ENCODE assay signal across 10 mouse cellular contexts in the genomic region with DNA sequence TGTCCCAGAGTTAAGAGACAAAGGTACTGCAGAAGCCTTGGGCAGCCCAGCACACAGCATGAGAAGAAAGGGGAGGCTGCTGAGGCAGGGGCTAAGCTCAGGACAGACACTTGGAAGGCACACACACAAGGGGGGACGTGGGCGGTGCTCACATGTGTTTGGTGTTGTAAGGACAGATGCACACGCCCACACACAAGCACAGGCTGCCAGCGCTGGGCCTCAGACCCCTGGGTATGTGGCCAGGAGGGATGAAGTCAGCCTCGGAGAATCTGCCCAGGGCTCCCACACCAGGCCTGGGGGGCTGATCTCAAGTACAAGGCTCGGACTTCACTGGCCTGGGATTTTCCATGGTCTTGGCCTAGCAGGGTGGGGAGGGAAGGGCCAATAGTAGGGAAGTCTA. TPM values are rescaled to one million over a fixed set of nuclear protein-coding genes. Genes with fewer than 3 reads are reported as not detected.
DNase-seq lines count a peak whose midpoint lies in the region; ATAC-seq and TF ChIP-seq lines count a peak whose summit lies in the region.
"Had no signal": no experiment of that assay in that cellular context is flagged by ENCODE, and none has a peak within 500 bp of the region (broad histone marks: within the 10 kb centered on the region; RNA-seq: fewer than 3 reads in every experiment).

No protein-coding gene starts in this region.

- no peak for DNase-seq in kidney, postnatal 14 days
- no peak for DNase-seq in spleen, adult 12 weeks (ENCODE audit: low spot score)
- DNase-seq in hindbrain, postnatal 0 days (ENCODE audit: low spot score), result no peak
- DNase-seq in spleen, adult 18-20 months, result no peak

- H3K27ac ChIP-seq in kidney, embryonic 16.5 days (ENCODE audit: low read length), result 0 out of 2 replicates have a peak overlapping the region, but pooled peaks have one; percentile 13
- 0 out of 2 replicates have a peak overlapping the region, but pooled peaks have one; percentile 30 for H3K27ac ChIP-seq in embryonic facial prominence, embryonic 12.5 days
- peak overlapping the region; percentile 73 to 77 for H3K27ac ChIP-seq in heart, embryonic 14.5 days (replicated peaks in 1 of 2; ENCODE audit: control insufficient read depth in 1 of 2, insufficient read depth in 1 of 2, low read depth in 2 of 2, low read length in 2 of 2)
- H3K27ac ChIP-seq in lung, embryonic 15.5 days, result peak overlapping the region; percentile 53
- H3K27ac ChIP-seq in hindbrain, postnatal 0 days, result no peak overlapping the region
- H3K27ac ChIP-seq: midbrain, embryonic 12.5 days had no signal

- ATAC-seq in kidney, embryonic 16.5 days (ENCODE audit: low FRiP score, low TSS enrichment), result peak; percentile 4; the same call in 1 of the 2 replicates
- no peak for ATAC-seq in embryonic facial prominence, embryonic 12.5 days (ENCODE audit: insufficient number of reproducible peaks, insufficient read depth, low FRiP score, low TSS enrichment)
- ATAC-seq in heart, embryonic 14.5 days (ENCODE audit: insufficient number of reproducible peaks, insufficient read depth, low FRiP score, low read depth), result peak; percentile 34; the same call in 1 of the 2 replicates
- no peak for ATAC-seq in lung, embryonic 15.5 days (ENCODE audit: borderline replicate concordance, extremely low read depth, low FRiP score, low TSS enrichment)
- no peak for ATAC-seq in hindbrain, postnatal 0 days

- TF ChIP-seq CTCF in hindbrain, postnatal 0 days (IDR thresholded peaks at IDR 0.05; ENCODE audit: low read depth), result no peak

- H3K9ac ChIP-seq in kidney, embryonic 16.5 days (replicated peaks; ENCODE audit: low read length), result 0 out of 2 replicates have a peak overlapping the region, but pooled peaks have one; percentile 7
- H3K9ac ChIP-seq in embryonic facial prominence, embryonic 12.5 days, result no peak overlapping the region
- H3K9ac ChIP-seq in heart, embryonic 14.5 days (ENCODE audit: low read length), result peak overlapping the region; percentile 48; the same call in 1 of the 2 replicates
- H3K9ac ChIP-seq in lung, embryonic 15.5 days, result 0 out of 2 replicates have a peak overlapping the region, but pooled peaks have one; percentile 19
- H3K9ac ChIP-seq in hindbrain, postnatal 0 days (replicated peaks; ENCODE audit: low read length), result no peak overlapping the region
- H3K9ac ChIP-seq: midbrain, embryonic 12.5 days had no signal

- WGBS in kidney, embryonic 16.5 days, result 23% methylated on average over 6 of the region's 6 CpGs
- WGBS in embryonic facial prominence, embryonic 12.5 days, result 22% methylated on average over 6 of the region's 6 CpGs
- WGBS in heart, embryonic 14.5 days, result 11% methylated on average over 6 of the region's 6 CpGs
- 34% methylated on average over 6 of the region's 6 CpGs for WGBS in lung, embryonic 15.5 days
- WGBS in hindbrain, postnatal 0 days, result 44% methylated on average over 6 of the region's 6 CpGs

- H3K9me3 ChIP-seq in kidney, embryonic 16.5 days (ENCODE audit: low read length), result no peaks in the 10 kb centered on the region
- no peaks in the 10 kb centered on the region for H3K9me3 ChIP-seq in embryonic facial prominence, embryonic 12.5 days
- H3K9me3 ChIP-seq in heart, embryonic 14.5 days (ENCODE audit: control insufficient read depth, low read length), result no peaks in the 10 kb centered on the region
- no peaks in the 10 kb centered on the region for H3K9me3 ChIP-seq in lung, embryonic 15.5 days
- H3K9me3 ChIP-seq in hindbrain, postnatal 0 days (ENCODE audit: low read length), result no peaks in the 10 kb centered on the region
- H3K9me3 ChIP-seq: G1E; midbrain, embryonic 12.5 days had no signal

- no peaks in the 10 kb centered on the region for H3K36me3 ChIP-seq in kidney, embryonic 16.5 days (ENCODE audit: insufficient read depth, low read length)
- no peaks in the 10 kb centered on the region for H3K36me3 ChIP-seq in embryonic facial prominence, embryonic 12.5 days
- 0 out of 2 replicates have a peak, but pooled peaks cover 3% of the 10 kb centered on the region for H3K36me3 ChIP-seq in heart, embryonic 14.5 days (ENCODE audit: control insufficient read depth, insufficient read depth, low read length)
- H3K36me3 ChIP-seq in lung, embryonic 15.5 days, result no peaks in the 10 kb centered on the region
- H3K36me3 ChIP-seq in hindbrain, postnatal 0 days (ENCODE audit: insufficient read depth, low read length), result no peaks in the 10 kb centered on the region
- H3K36me3 ChIP-seq: G1E; midbrain, embryonic 12.5 days had no signal

- peaks cover 84% of the 10 kb centered on the region for H3K4me1 ChIP-seq in kidney, embryonic 16.5 days (ENCODE audit: insufficient read depth, low read length)
- H3K4me1 ChIP-seq in embryonic facial prominence, embryonic 12.5 days, result peaks cover 78% of the 10 kb centered on the region
- H3K4me1 ChIP-seq in heart, embryonic 14.5 days (ENCODE audit: control insufficient read depth in 2 of 2, insufficient read depth in 2 of 2, low read length in 2 of 2), result peaks cover 60 to 81% of the 10 kb centered on the region in 2 experiments
- peaks cover 93% of the 10 kb centered on the region for H3K4me1 ChIP-seq in lung, embryonic 15.5 days
- peaks cover 25% of the 10 kb centered on the region for H3K4me1 ChIP-seq in hindbrain, postnatal 0 days (ENCODE audit: insufficient read depth, low read length)

- no peak overlapping the region for H3K4me3 ChIP-seq in kidney, embryonic 16.5 days (ENCODE audit: low read length)
- no peak overlapping the region for H3K4me3 ChIP-seq in embryonic facial prominence, embryonic 12.5 days
- no peak overlapping the region for H3K4me3 ChIP-seq in heart, embryonic 14.5 days (ENCODE audit: control insufficient read depth in 1 of 2, insufficient read depth in 1 of 2, low read depth in 1 of 2, low read length in 2 of 2)
- no peak overlapping the region for H3K4me3 ChIP-seq in lung, embryonic 15.5 days
- no peak overlapping the region for H3K4me3 ChIP-seq in hindbrain, postnatal 0 days (ENCODE audit: low read length)
- H3K4me3 ChIP-seq: midbrain, embryonic 12.5 days had no signal

- H3K27me3 ChIP-seq in kidney, embryonic 16.5 days (ENCODE audit: insufficient read depth, low read length), result no peaks in the 10 kb centered on the region
- H3K27me3 ChIP-seq in embryonic facial prominence, embryonic 12.5 days, result peaks cover 11% of the 10 kb centered on the region
- H3K27me3 ChIP-seq in heart, embryonic 14.5 days (ENCODE audit: control insufficient read depth, insufficient read depth, low read length), result 0 out of 2 replicates have a peak, but pooled peaks cover 4% of the 10 kb centered on the region
- peaks cover 17% of the 10 kb centered on the region; the same call in 1 of the 2 replicates for H3K27me3 ChIP-seq in lung, embryonic 15.5 days
- 0 out of 2 replicates have a peak, but pooled peaks cover 3% of the 10 kb centered on the region for H3K27me3 ChIP-seq in hindbrain, postnatal 0 days (ENCODE audit: insufficient read depth, low read length)

- no peak overlapping the region for H3K4me2 ChIP-seq in kidney, embryonic 16.5 days (replicated peaks; ENCODE audit: low read depth, low read length)
- 0 out of 2 replicates have a peak overlapping the region, but pooled peaks have one; percentile 11 for H3K4me2 ChIP-seq in embryonic facial prominence, embryonic 12.5 days (replicated peaks)
- peak overlapping the region; percentile 35 for H3K4me2 ChIP-seq in heart, embryonic 14.5 days (ENCODE audit: low read length)
- H3K4me2 ChIP-seq in lung, embryonic 15.5 days, result peak overlapping the region; percentile 19; the same call in 1 of the 2 replicates
- no peak overlapping the region for H3K4me2 ChIP-seq in hindbrain, postnatal 0 days (ENCODE audit: low read depth, low read length)
- H3K4me2 ChIP-seq: midbrain, embryonic 12.5 days had no signal

RNA-seq across cellular contexts. Expression of gene Loxl1, which starts 4.6 kb away (rescaled TPM):
- polyA plus RNA-seq in kidney, embryonic 16.5 days (2015; fragmentation: Nextera tagmentation; extraction: Ambion mirVana), result 32.7 and 36.6 TPM in 2 replicates
- 27.5 and 29.3 TPM in 2 replicates for polyA plus RNA-seq in embryonic facial prominence, embryonic 12.5 days (2016; fragmentation: Nextera tagmentation; extraction: Ambion mirVana)
- 46.8 and 53.6 TPM in 2 replicates for polyA plus RNA-seq in heart, embryonic 14.5 days (2014; fragmentation: Nextera tagmentation; extraction: Ambion mirVana)
- 48.4 and 49.4 TPM in 2 replicates for polyA plus RNA-seq in lung, embryonic 15.5 days (2015; fragmentation: Nextera tagmentation; extraction: Ambion mirVana)
- total RNA-seq in hindbrain, postnatal 0 days (2014; rRNA removed), result 11.9 and 13.8 TPM in 2 replicates
- 9.1 and 9.7 TPM in 2 replicates for polyA plus RNA-seq in hindbrain, postnatal 0 days (2015; fragmentation: Nextera tagmentation; extraction: Ambion mirVana)
- total RNA-seq: G1E had no signal
- polyA plus RNA-seq: G1E had no signal

RNA-seq across cellular contexts. Expression of gene Stoml1, which starts 55.4 kb away (rescaled TPM):
- polyA plus RNA-seq in kidney, embryonic 16.5 days (2015; fragmentation: Nextera tagmentation; extraction: Ambion mirVana), result 33.8 and 35.8 TPM in 2 replicates
- 40.9 and 44.2 TPM in 2 replicates for polyA plus RNA-seq in embryonic facial prominence, embryonic 12.5 days (2016; fragmentation: Nextera tagmentation; extraction: Ambion mirVana)
- polyA plus RNA-seq in heart, embryonic 14.5 days (2014; fragmentation: Nextera tagmentation; extraction: Ambion mirVana), result 22.7 and 25.6 TPM in 2 replicates
- polyA plus RNA-seq in lung, embryonic 15.5 days (2015; fragmentation: Nextera tagmentation; extraction: Ambion mirVana), result 30.1 and 30.3 TPM in 2 replicates
- total RNA-seq in hindbrain, postnatal 0 days (2014; rRNA removed), result 145 and 157 TPM in 2 replicates
- 136 and 141 TPM in 2 replicates for polyA plus RNA-seq in hindbrain, postnatal 0 days (2015; fragmentation: Nextera tagmentation; extraction: Ambion mirVana)

RNA-seq across cellular contexts. Expression of gene Pml, which starts 58.8 kb away (rescaled TPM):
- polyA plus RNA-seq in kidney, embryonic 16.5 days (2015; fragmentation: Nextera tagmentation; extraction: Ambion mirVana), result 26.7 TPM in 2 replicates
- polyA plus RNA-seq in embryonic facial prominence, embryonic 12.5 days (2016; fragmentation: Nextera tagmentation; extraction: Ambion mirVana), result 14.0 and 16.0 TPM in 2 replicates
- 11.0 and 11.8 TPM in 2 replicates for polyA plus RNA-seq in heart, embryonic 14.5 days (2014; fragmentation: Nextera tagmentation; extraction: Ambion mirVana)
- 19.6 and 20.2 TPM in 2 replicates for polyA plus RNA-seq in lung, embryonic 15.5 days (2015; fragmentation: Nextera tagmentation; extraction: Ambion mirVana)
- 11.4 and 17.0 TPM in 2 replicates for total RNA-seq in hindbrain, postnatal 0 days (2014; rRNA removed)
- 3.2 and 4.8 TPM in 2 replicates for polyA plus RNA-seq in hindbrain, postnatal 0 days (2015; fragmentation: Nextera tagmentation; extraction: Ambion mirVana)

Comparison
In these comparisons a context has a peak if more than half of its experiments do, and no peak if none do; other contexts are left out.
1. ATAC-seq: peak in kidney, embryonic 16.5 days (single experiment) and heart, embryonic 14.5 days (single experiment); none in embryonic facial prominence, embryonic 12.5 days (single experiment), lung, embryonic 15.5 days (single experiment) and hindbrain, postnatal 0 days (single experiment).
2. H3K4me2 ChIP-seq: peak in embryonic facial prominence, embryonic 12.5 days (single experiment), heart, embryonic 14.5 days (single experiment) and lung, embryonic 15.5 days (single experiment); none in kidney, embryonic 16.5 days (single experiment) and hindbrain, postnatal 0 days (single experiment).
3. H3K9ac ChIP-seq: peak in kidney, embryonic 16.5 days (single experiment), heart, embryonic 14.5 days (single experiment) and lung, embryonic 15.5 days (single experiment); none in embryonic facial prominence, embryonic 12.5 days (single experiment) and hindbrain, postnatal 0 days (single experiment).